Mouse (Mus musculus) layer of hippocampus, postnatal 25 days (tissue): ENCODE measurements around the gene Hist2h2aa2. TPM values are rescaled to one million over a fixed set of nuclear protein-coding genes. Genes with fewer than 3 reads are reported as not detected.
"Not testable (repeated sequence)": the region's sequence is repeated elsewhere in the genome, so short reads cannot be mapped to it uniquely, and the experiment has no call there.

ENCODE experiments used
- DNase-seq, 2 experiments: peaks; one replicate each; pipeline ENCODE4 v3.0.0; 2022; ENCODE audit warnings: mixed read lengths in 2 of 2, low spot score in 1 of 2; ENCODE audit errors: extremely low spot score in 1 of 2
- total RNA-seq, 2 experiments: library from RNA; stranded (reverse); gene quantifications; 2 replicates each; pipeline ENCODE4 v1.2.3; 2021

Gene Hist2h2aa2
- total RNA-seq, 2 experiments from 2014 or later = 225 TPM

- DNase-seq = no peak
Measured at GRCm38 (mm10) chr3:96237904-96238511, 2.1 kb downstream of the Hist2h2aa2 start.

DNA sequence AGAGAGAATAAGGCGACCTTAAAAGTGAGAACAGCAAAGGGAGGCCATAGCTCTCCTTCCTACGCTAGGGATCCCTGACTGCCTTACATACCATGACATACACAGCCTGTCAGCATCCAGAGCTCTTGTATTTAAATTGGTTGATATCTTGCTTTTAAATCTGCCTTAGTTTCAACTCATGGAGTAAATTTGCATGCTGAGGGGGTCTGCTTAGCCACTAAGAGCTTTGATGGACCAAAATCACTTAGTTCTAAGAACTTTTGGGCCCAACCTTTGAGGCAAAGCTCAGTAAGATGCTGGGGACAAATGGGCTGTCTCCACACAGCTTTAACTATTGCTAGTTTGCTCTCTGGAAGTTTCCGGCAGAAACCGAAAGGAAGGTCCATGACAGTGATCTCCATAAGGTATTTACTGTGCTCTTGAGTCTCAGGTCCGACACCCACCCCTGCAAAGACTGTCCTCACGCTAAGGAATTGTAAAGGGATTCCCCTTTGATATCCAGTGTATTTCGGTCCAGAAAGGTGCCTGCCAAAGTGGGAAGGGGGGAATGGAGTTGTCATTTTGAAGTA is 2.7 kb downstream of the Hist2h2aa2 start:
- DNase-seq = no peak

GRCm38 (mm10) chr3:96236834-96237334 is 3.2 kb downstream of the Hist2h2aa2 start:
- DNase-seq = no peak

GRCm38 (mm10) chr3:96235836-96236235 is 4.2 kb downstream of the Hist2h2aa2 start:
- no peak for DNase-seq

- no peak for DNase-seq
Measured at GRCm38 (mm10) chr3:96234914-96235313, 5.2 kb downstream of the Hist2h2aa2 start.

GRCm38 (mm10) chr3:96231758-96232120 is 8.3 kb downstream of the Hist2h2aa2 start:
- no peak for DNase-seq

GRCm38 (mm10) chr3:96230910-96231757 is 8.9 kb downstream of the Hist2h2aa2 start:
- no peak for DNase-seq

- no peak for DNase-seq
Measured at GRCm38 (mm10) chr3:96230404-96230803, 9.7 kb downstream of the Hist2h2aa2 start.

GRCm38 (mm10) chr3:96228828-96229227 is 11.2 kb downstream of the Hist2h2aa2 start:
- no peak for DNase-seq

- DNase-seq = no peak
Measured at GRCm38 (mm10) chr3:96226695-96227648, 13.1 kb downstream of the Hist2h2aa2 start.

- DNase-seq = no peak
Measured at GRCm38 (mm10) chr3:96225421-96225820, 14.7 kb downstream of the Hist2h2aa2 start.

DNA sequence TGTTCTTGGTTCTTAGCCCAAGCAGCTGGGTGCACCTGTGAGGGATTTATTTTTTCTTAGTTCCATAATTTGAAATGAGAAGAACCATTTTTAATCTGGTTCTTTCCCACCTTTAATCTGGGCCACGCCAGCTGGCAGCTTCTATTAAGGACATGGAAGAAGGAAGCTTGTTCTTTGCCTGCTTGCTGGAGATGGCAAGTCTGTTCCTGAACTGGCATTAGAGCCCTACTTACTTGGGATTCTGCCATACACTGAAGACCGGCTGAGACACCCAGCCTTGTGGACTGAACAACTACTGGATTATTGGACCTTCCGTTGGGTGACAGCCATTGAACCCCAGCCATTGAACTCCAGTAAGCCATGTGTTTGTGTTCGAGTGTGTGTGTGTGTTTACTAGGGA is 17.3 kb downstream of the Hist2h2aa2 start:
- DNase-seq = no peak

- no peak for DNase-seq
Measured at GRCm38 (mm10) chr3:96221640-96222038, 18.4 kb downstream of the Hist2h2aa2 start.

GRCm38 (mm10) chr3:96220765-96221639 is 19.1 kb downstream of the Hist2h2aa2 start, which contains the start of the genes Hist2h2ac and Hist2h2be:
Hist2h2ac (minus strand) TSS chr3:96220880.
Hist2h2be (plus strand) TSS chr3:96221119.
- DNase-seq = peak; percentile 65 to 81

- not testable (repeated sequence) for DNase-seq
Measured at GRCm38 (mm10) chr3:96220131-96220764, 19.8 kb downstream of the Hist2h2aa2 start.

DNA sequence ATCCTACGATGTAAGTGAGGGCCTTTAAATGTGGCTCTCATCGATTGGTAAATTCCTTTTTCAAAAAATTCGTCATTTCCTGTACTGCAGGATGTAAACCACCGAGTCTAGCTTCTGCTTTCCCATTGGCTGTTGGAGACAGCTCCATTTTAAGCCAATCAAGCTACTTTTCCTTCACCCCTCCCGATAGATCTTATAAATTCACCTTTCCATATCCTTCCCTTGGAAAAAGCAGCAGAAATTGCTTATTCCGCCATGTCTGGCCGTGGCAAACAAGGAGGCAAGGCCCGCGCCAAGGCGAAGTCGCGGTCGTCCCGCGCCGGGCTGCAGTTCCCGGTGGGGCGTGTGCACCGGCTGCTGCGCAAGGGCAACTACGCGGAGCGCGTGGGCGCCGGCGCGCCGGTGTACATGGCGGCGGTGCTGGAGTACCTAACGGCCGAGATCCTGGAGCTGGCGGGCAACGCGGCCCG is 20.4 kb downstream of the Hist2h2aa2 start, which contains the start of the genes Bola1 and Hist2h2ab:
Bola1 (minus strand) TSS at position 49 of the 470 bp plus-strand sequence.
Hist2h2ab (plus strand) TSS at position 205 of the 470 bp plus-strand sequence.
- peak; percentile 49 to 81 for DNase-seq

- DNase-seq = no peak
Measured at GRCm38 (mm10) chr3:96219191-96219641, 20.9 kb downstream of the Hist2h2aa2 start.

DNA sequence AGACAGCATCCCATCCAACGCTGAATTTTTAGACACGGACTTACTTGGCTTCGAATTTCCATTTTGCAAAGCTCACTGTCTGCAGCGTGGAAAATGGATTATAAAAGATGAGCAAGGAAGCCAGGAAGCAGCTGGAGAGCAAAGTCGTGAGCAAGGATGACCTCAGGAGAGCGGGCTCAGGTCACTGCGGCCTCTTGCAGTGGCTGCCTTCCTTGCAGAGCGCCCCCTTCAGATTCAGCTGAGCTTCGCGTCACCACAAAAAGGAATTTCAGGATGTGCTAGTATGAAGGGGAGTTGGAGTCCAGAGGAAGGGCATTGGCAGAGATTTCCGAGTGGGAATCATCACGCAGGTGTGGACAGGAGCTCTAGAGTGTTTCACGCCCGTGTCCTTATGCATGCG is 30.8 kb downstream of the Hist2h2aa2 start:
- DNase-seq = no peak
